Mouse (Mus musculus) MEL-GATA-1-ER (cell line): ENCODE data around the gene Wdr4.
A peak's percentile ranks its signal among the peaks of the same experiment; 100 is the strongest.

ENCODE experiments used
- DNase-seq: peaks from one replicate; pipeline ENCODE4 v3.0.0-alpha.2; 2012; ENCODE audit warnings: low read depth; ENCODE audit errors: extremely low read depth

The Wdr4 gene

DNA sequence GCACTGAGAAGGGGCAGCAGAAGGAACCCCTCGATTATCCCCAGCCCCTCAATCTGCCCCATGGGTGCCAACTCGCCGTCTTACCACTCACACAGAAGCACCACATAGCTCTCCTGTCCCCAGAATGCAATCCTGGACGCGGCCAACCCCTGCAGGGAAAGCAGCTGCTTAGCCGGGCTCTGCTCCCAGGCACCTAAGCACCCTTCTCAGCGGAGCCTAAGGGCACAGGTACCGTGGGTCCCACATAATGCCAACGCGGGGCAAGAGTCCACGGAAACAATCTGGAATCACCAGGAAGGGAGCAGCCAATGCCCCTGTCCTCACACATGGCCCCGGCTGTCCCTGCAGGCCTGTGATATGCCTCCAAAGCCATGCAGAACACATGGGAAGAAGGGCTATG is 20.1 kb downstream of the Wdr4 start:
- DNase-seq: no peak

- DNase-seq: no peak
These were observed 22.1 kb downstream of the Wdr4 start for GRCm38 (mm10) chr17:31497726-31498125.

DNA sequence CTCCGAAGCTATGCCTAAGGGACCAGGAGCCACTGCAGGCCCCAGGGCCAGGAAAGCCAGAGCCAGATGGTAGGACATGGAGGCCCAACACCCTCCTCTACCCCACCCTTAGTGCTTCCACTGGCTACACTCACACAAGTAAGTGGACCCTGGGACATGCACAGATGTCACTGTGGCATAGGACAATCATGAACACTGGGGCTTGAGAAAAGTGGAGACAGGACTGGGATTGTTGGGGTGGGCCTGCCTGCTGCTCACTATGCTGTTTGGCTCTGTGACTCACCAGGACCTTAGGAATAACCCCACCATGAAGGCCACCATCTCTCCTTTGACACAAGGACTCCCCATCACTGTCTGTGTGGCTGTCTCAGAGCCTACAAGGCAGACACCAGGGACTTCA is 24.8 kb downstream of the Wdr4 start:
- DNase-seq: no peak

- DNase-seq: peak; percentile 38
These were observed 27.4 kb downstream of the Wdr4 start for GRCm38 (mm10) chr17:31492416-31492815.

DNA sequence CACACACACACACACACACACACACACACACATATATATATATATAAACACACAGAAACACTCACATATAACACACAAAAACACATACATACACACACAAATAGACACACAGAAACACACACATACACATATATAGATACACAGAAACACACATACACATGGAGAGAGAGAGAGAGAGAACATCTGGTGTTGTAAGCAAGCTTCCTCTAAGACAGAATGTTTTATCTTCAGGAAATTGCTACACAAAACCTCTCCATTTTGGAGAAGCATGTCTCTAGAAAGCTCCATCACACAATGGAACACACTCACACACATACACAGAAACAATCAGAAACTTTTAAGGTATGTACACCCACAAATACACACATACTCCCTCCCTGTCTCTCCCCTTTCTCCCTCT is 28.4 kb downstream of the Wdr4 start:
- no peak for DNase-seq

DNA sequence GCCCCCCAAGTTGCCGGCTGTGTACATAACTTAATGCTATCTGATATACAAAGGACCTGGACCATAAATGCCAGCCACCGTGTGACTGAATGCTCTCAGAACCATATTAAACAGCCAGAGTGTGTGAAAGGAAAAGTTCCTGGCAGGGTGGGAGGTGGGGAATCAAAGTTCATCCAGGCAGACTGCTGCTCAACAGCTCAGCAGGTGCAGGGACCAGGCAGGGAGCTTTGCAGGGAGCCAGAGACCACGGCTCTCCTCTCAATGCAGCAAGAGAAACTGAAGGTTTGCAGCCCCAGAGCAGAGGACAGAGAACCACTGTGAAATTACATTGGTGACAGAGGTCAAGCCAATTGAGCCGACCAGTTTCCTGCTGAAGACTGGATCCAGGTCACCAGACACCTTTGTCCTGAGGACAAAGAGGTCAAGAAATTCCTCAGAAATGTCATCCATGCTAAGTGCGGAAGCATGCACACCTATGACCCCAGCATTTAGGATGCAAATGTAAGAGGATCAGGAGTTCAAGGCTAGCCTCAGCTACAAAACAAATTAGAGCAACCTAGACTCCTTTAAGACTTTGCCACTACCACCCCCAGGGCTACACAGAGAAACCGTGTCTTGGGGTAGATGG is 32.2 kb downstream of the Wdr4 start:
- DNase-seq: no peak

DNA sequence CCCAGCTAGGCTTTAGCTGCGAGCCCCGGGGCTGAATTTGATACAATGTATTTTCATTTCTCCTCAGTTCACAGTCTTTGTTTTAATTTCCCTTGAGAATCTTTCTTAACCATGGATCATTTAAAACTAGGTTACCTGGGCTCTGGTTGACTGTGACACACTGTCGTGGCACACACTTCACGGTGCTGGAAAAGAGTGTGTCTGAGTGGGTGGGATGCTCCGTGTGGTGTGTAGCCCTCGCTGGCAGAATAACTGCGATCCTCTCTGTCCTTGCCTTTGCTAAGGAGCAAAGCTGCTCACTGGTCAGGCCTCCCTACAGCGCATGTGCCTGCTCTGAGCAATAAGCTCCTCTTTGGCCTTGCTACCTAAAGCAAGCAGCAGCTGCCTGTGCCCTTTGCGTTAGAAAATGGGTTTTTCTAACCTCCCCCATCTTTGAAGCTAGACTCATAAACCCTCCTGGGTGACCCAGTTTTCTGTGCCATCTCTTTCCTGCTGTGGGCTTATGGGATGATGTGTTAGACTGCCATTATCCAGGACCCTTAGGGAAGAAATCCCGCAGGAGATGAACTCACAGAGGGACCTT is 33.1 kb downstream of the Wdr4 start:
- no peak for DNase-seq

GRCm38 (mm10) chr17:31479108-31479844 is 40.5 kb downstream of the Wdr4 start:
- DNase-seq: no peak

DNA sequence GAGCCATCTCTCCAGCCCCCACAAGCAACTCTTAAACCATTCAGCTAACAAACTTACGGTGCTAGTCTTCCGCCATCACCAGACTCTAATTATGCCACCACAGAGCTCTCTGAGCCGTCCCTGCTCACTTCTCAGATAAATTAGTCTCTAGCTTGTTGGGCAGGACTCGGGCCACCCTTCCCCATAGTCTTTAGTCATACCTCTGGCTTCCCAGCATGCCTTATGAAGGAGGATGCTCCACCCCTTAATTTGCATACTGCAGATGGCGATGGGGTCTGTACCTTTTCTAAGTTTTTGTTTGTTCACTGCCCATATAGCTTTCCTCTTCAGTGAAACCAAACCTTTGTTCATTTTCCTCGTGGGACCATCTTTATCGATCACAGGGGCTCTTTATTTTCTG is 41.2 kb downstream of the Wdr4 start:
- no peak for DNase-seq

DNA sequence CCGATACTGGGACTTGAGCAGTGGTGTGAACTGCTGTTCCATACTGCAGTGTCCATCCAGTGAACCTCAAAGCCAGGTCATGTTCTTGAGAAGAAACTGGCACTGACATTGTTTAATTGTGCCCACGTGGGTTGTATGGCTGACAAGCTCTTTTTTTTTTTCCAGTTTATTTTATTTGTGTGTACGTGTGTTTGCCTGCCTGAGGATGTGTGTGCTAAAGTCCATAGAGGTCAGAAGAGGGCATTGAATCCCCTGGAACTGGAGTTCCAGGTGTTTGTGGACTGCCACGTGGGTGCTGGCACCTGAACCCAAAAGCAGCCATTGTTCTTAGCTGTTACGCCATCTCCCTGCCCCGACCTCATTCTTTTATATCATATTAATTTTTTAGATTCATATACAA is 45.4 kb downstream of the Wdr4 start:
- no peak for DNase-seq

GRCm38 (mm10) chr17:31470766-31471418 is 48.9 kb downstream of the Wdr4 start:
- DNase-seq: no peak

- no peak for DNase-seq
These were observed 51.3 kb downstream of the Wdr4 start for GRCm38 (mm10) chr17:31468496-31468895.

GRCm38 (mm10) chr17:31466854-31467253 is 52.9 kb downstream of the Wdr4 start:
- peak; percentile 14 for DNase-seq

DNA sequence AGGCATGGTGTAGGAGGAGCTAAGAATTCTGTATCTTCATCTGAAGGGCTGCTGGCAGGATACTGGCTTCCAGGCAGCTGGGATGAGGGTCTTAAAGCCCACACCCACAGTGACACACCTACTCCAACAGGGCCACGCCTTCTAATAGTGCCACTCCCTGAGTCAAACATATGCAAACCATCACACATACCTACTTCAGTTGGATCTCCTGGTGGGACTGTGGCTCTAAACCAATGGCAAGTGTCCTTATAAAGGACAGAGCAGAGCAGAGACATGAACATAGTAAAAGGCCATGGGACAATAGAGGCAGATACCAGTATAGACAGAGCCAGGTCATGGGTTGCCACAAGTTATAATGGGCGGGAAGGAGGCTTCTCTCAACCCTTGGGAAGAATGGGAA is 57.3 kb downstream of the Wdr4 start:
- no peak for DNase-seq

DNA sequence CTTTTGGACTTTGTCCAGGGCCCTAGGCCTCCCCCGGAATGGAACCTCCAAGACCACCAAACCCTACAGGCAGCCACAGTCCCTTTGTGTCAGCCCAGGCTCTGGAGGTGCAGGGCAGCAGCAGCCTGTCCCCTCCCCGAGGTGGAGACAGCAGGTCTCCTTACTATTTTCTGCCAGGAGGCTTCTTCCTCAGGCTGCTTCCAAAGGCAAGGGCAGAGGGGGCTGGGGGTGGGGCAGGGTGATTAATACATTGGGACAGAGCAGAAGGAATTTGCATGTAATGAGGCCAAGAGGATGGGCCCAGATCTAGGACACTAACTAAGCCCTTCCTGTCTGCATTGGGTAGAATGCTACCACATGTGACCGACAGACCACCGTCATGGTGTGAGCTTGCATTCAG is 59.4 kb downstream of the Wdr4 start:
- DNase-seq: no peak

DNA sequence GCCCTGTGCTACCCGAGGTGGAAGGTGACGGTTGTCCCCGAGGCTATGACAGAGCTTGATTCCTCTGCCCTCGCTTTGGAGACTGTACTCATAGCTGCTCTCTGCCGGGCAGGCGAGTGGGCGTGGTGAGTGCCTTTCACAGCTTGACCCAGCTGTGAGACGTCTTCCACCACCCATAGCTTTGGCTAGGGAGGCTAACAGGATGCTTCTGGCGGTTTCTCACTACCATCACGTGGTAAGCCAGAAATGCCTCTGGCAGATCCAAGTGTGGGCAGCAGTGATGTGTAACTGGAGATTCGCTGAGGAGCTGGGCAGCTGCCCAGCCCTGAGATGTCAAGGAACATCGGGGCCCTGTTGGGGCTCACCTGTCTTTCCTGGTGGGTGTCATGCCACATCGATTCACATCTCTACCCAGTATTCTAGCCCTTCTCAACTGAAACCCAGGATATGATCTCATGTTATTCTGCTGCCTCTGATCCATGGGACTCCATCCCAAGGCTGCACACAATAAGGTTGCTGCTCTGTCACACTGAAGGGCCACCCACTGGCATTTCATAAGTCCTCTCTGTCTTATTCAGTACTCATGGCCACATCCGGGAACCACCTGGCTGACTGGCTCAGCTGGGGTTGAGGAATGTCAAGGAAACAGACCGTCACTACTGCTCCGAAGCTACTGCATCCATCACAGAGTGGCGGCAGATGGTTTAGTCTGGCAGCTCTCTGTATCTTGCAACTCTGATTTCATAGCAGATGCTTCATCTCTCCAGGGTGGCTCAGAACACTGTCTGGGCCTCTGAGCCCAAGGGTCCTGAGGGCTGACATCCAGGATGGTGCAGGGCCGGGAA is 62.8 kb downstream of the Wdr4 start:
- DNase-seq: no peak

- DNase-seq: no peak
These were observed 65.7 kb downstream of the Wdr4 start for GRCm38 (mm10) chr17:31454056-31454455.

- DNase-seq: no peak
These were observed 66.3 kb downstream of the Wdr4 start for GRCm38 (mm10) chr17:31453476-31453875.

- no peak for DNase-seq
These were observed 67.0 kb downstream of the Wdr4 start for GRCm38 (mm10) chr17:31452816-31453215.

DNA sequence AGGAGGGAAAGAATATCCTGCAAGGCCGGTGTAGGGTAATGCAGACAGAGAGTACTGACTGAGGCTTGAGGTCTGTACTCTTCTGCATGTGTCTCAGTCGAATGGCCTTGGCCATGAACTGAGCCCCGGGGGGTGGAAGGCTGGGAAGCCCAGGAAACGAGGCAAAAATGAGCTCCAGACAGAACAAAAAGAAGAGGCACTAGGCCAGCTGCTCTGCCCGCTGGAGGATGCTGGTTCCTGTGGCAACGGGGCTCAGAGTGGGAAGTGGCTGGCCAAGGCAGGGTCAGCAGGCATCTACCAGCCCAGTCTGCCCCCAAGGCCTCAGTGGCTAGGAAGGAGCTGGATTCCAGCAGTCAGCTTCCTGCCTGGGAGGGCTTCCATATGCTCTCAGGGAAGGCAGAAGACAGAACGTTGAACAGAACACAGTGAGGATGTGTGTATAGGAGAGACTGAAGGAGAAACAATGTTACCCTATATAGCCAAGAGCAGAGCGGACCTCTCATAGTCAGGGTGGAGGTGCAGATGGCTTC is 68.5 kb downstream of the Wdr4 start:
- DNase-seq: no peak

DNA sequence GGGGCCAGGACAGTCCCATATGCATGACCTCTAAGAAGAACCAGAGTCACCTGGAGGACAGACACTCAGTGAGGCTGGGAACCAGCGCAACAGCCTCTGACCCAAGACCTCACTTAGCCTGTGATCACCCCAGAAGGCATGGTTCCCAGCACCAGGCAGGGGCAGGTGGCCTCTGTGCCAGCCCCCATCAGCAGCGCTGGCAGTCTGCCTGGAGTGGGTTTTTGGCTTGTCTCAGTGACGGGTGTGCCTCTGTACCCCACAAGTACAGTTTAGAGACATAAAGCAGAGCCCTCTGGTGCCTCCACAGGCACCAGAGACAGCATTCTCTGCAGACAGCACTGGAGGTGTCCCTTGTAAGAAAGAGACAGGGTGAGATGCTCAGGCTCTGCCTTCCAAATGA is 69.6 kb downstream of the Wdr4 start:
- DNase-seq: no peak
